Mouse (Mus musculus): ENCODE data around the gene Chrm4. TPM values are rescaled to one million over a fixed set of nuclear protein-coding genes. Genes with fewer than 3 reads are reported as not detected.

Gene Chrm4
- polyA plus RNA-seq, 1 experiment from 2014 or later: 0.33 TPM

- Histone ChIP-seq H3K36me3 (ENCODE audit: control insufficient read depth, insufficient read depth, low read length) (no peaks in the 10 kb centered on the region), H3K4me3 (ENCODE audit: low read depth, low read length) (no peak overlapping the region), H3K4me1 (ENCODE audit: control insufficient read depth, insufficient read depth, low read length) (peaks cover 16% of the 10 kb centered on the region), H3K4me2 (ENCODE audit: low read length) (no peak overlapping the region), H3K27ac (ENCODE audit: low read length) (no peak overlapping the region), H3K9me3 (replicated peaks; ENCODE audit: control insufficient read depth, low read length, poor library complexity, severe bottlenecking) (no peaks in the 10 kb centered on the region), H3K9ac (ENCODE audit: low read depth, low read length) (0 out of 2 replicates have a peak overlapping the region, but pooled peaks have one; percentile 26), H3K27me3 (ENCODE audit: control insufficient read depth, insufficient read depth, low read depth, low read length) (no peaks in the 10 kb centered on the region)
- ATAC-seq: no peak
- WGBS: 54% methylated on average over 11 of the region's 11 CpGs
These were observed 20.5 kb downstream of the Chrm4 start for GRCm38 (mm10) chr2:91947397-91948150.

GRCm38 (mm10) chr2:91948151-91948509 is 21.1 kb downstream of the Chrm4 start:
- Histone ChIP-seq H3K4me3 (ENCODE audit: low read depth, low read length) (no peak overlapping the region), H3K4me1 (ENCODE audit: control insufficient read depth, insufficient read depth, low read length) (peaks cover 16% of the 10 kb centered on the region), H3K36me3 (ENCODE audit: control insufficient read depth, insufficient read depth, low read length) (no peaks in the 10 kb centered on the region), H3K9ac (ENCODE audit: low read depth, low read length) (no peak overlapping the region), H3K4me2 (ENCODE audit: low read length) (no peak overlapping the region), H3K27me3 (ENCODE audit: control insufficient read depth, insufficient read depth, low read depth, low read length) (no peaks in the 10 kb centered on the region), H3K9me3 (replicated peaks; ENCODE audit: control insufficient read depth, low read length, poor library complexity, severe bottlenecking) (no peaks in the 10 kb centered on the region), H3K27ac (ENCODE audit: low read length) (no peak overlapping the region)
- WGBS: 83% methylated on average over 6 of the region's 6 CpGs
- no peak for ATAC-seq

- Histone ChIP-seq H3K27ac (ENCODE audit: low read length) (no peak overlapping the region), H3K36me3 (ENCODE audit: control insufficient read depth, insufficient read depth, low read length) (no peaks in the 10 kb centered on the region), H3K4me2 (ENCODE audit: low read length) (no peak overlapping the region), H3K4me1 (ENCODE audit: control insufficient read depth, insufficient read depth, low read length) (peaks cover 16% of the 10 kb centered on the region), H3K9ac (ENCODE audit: low read depth, low read length) (no peak overlapping the region), H3K9me3 (replicated peaks; ENCODE audit: control insufficient read depth, low read length, poor library complexity, severe bottlenecking) (no peaks in the 10 kb centered on the region), H3K27me3 (ENCODE audit: control insufficient read depth, insufficient read depth, low read depth, low read length) (no peaks in the 10 kb centered on the region), H3K4me3 (ENCODE audit: low read depth, low read length) (no peak overlapping the region)
- 66% methylated on average over 3 of the region's 3 CpGs for WGBS
- ATAC-seq: no peak
These were observed 21.8 kb downstream of the Chrm4 start for GRCm38 (mm10) chr2:91948792-91949241.

- Histone ChIP-seq H3K4me2 (ENCODE audit: low read length) (peak overlapping the region; percentile 25), H3K9ac (ENCODE audit: low read depth, low read length) (no peak overlapping the region), H3K36me3 (ENCODE audit: control insufficient read depth, insufficient read depth, low read length) (no peaks in the 10 kb centered on the region), H3K27ac (ENCODE audit: low read length) (0 out of 2 replicates have a peak overlapping the region, but pooled peaks have one; percentile 10), H3K4me3 (ENCODE audit: low read depth, low read length) (no peak overlapping the region), H3K9me3 (replicated peaks; ENCODE audit: control insufficient read depth, low read length, poor library complexity, severe bottlenecking) (no peaks in the 10 kb centered on the region), H3K27me3 (ENCODE audit: control insufficient read depth, insufficient read depth, low read depth, low read length) (no peaks in the 10 kb centered on the region), H3K4me1 (ENCODE audit: control insufficient read depth, insufficient read depth, low read length) (peaks cover 16% of the 10 kb centered on the region)
- WGBS: 65% methylated on average over 17 of the region's 17 CpGs
- ATAC-seq: peak; percentile 11; the same call in 1 of the 2 replicates
These were observed 22.6 kb downstream of the Chrm4 start for GRCm38 (mm10) chr2:91949411-91950274.

- Histone ChIP-seq H3K27ac (ENCODE audit: low read length) (0 out of 2 replicates have a peak overlapping the region, but pooled peaks have one; percentile 1), H3K36me3 (ENCODE audit: control insufficient read depth, insufficient read depth, low read length) (no peaks in the 10 kb centered on the region), H3K9ac (ENCODE audit: low read depth, low read length) (no peak overlapping the region), H3K4me1 (ENCODE audit: control insufficient read depth, insufficient read depth, low read length) (peaks cover 16% of the 10 kb centered on the region), H3K4me2 (ENCODE audit: low read length) (peak overlapping the region; percentile 25), H3K4me3 (ENCODE audit: low read depth, low read length) (no peak overlapping the region), H3K9me3 (replicated peaks; ENCODE audit: control insufficient read depth, low read length, poor library complexity, severe bottlenecking) (no peaks in the 10 kb centered on the region), H3K27me3 (ENCODE audit: control insufficient read depth, insufficient read depth, low read depth, low read length) (no peaks in the 10 kb centered on the region)
- peak; percentile 29; the same call in 1 of the 2 replicates for ATAC-seq
- WGBS: 23% methylated on average over 14 of the region's 15 CpGs
These were observed 23.4 kb downstream of the Chrm4 start for GRCm38 (mm10) chr2:91950275-91951085.

GRCm38 (mm10) chr2:91953825-91954224 is 26.8 kb downstream of the Chrm4 start:
- no peak for ATAC-seq
- no peak overlapping the region for H3K4me2 ChIP-seq (ENCODE audit: low read length)
- H3K36me3 ChIP-seq (ENCODE audit: control insufficient read depth, insufficient read depth, low read length): no peaks in the 10 kb centered on the region
- H3K9ac ChIP-seq (ENCODE audit: low read depth, low read length): no peak overlapping the region
- H3K4me3 ChIP-seq (ENCODE audit: low read depth, low read length): no peak overlapping the region
- H3K4me1 ChIP-seq (ENCODE audit: control insufficient read depth, insufficient read depth, low read length): peaks cover 14% of the 10 kb centered on the region
- H3K9me3 ChIP-seq (replicated peaks; ENCODE audit: control insufficient read depth, low read length, poor library complexity, severe bottlenecking): no peaks in the 10 kb centered on the region
- H3K27ac ChIP-seq (ENCODE audit: low read length): no peak overlapping the region
- WGBS: 27% methylated on average over 5 of the region's 5 CpGs
- H3K27me3 ChIP-seq (ENCODE audit: control insufficient read depth, insufficient read depth, low read depth, low read length): no peaks in the 10 kb centered on the region

- H3K4me3 ChIP-seq (ENCODE audit: low read depth, low read length): no peak overlapping the region
- WGBS: 85% methylated on average over 4 of the region's 4 CpGs
- no peaks in the 10 kb centered on the region for H3K27me3 ChIP-seq (ENCODE audit: control insufficient read depth, insufficient read depth, low read depth, low read length)
- H3K36me3 ChIP-seq (ENCODE audit: control insufficient read depth, insufficient read depth, low read length): no peaks in the 10 kb centered on the region
- H3K4me1 ChIP-seq (ENCODE audit: control insufficient read depth, insufficient read depth, low read length): peaks cover 8% of the 10 kb centered on the region
- H3K9me3 ChIP-seq (replicated peaks; ENCODE audit: control insufficient read depth, low read length, poor library complexity, severe bottlenecking): no peaks in the 10 kb centered on the region
- no peak overlapping the region for H3K4me2 ChIP-seq (ENCODE audit: low read length)
- H3K9ac ChIP-seq (ENCODE audit: low read depth, low read length): no peak overlapping the region
- H3K27ac ChIP-seq (ENCODE audit: low read length): no peak overlapping the region
- ATAC-seq: no peak
These were observed 28.1 kb downstream of the Chrm4 start for GRCm38 (mm10) chr2:91955121-91955591.

GRCm38 (mm10) chr2:91955875-91956274 is 28.8 kb downstream of the Chrm4 start:
- no peak for ATAC-seq
- Histone ChIP-seq H3K9me3 (replicated peaks; ENCODE audit: control insufficient read depth, low read length, poor library complexity, severe bottlenecking) (no peaks in the 10 kb centered on the region), H3K4me1 (ENCODE audit: control insufficient read depth, insufficient read depth, low read length) (peaks cover 2% of the 10 kb centered on the region; the same call in 1 of the 2 replicates), H3K36me3 (ENCODE audit: control insufficient read depth, insufficient read depth, low read length) (no peaks in the 10 kb centered on the region), H3K4me3 (ENCODE audit: low read depth, low read length) (no peak overlapping the region), H3K9ac (ENCODE audit: low read depth, low read length) (no peak overlapping the region), H3K4me2 (ENCODE audit: low read length) (no peak overlapping the region), H3K27me3 (ENCODE audit: control insufficient read depth, insufficient read depth, low read depth, low read length) (no peaks in the 10 kb centered on the region), H3K27ac (ENCODE audit: low read length) (no peak overlapping the region)
- WGBS: 84% methylated on average over 6 of the region's 6 CpGs

Data from midbrain, embryonic 16.5 days (tissue).